Comparison of ENCODE assay signal across 1 mouse cellular context in the genomic region with DNA sequence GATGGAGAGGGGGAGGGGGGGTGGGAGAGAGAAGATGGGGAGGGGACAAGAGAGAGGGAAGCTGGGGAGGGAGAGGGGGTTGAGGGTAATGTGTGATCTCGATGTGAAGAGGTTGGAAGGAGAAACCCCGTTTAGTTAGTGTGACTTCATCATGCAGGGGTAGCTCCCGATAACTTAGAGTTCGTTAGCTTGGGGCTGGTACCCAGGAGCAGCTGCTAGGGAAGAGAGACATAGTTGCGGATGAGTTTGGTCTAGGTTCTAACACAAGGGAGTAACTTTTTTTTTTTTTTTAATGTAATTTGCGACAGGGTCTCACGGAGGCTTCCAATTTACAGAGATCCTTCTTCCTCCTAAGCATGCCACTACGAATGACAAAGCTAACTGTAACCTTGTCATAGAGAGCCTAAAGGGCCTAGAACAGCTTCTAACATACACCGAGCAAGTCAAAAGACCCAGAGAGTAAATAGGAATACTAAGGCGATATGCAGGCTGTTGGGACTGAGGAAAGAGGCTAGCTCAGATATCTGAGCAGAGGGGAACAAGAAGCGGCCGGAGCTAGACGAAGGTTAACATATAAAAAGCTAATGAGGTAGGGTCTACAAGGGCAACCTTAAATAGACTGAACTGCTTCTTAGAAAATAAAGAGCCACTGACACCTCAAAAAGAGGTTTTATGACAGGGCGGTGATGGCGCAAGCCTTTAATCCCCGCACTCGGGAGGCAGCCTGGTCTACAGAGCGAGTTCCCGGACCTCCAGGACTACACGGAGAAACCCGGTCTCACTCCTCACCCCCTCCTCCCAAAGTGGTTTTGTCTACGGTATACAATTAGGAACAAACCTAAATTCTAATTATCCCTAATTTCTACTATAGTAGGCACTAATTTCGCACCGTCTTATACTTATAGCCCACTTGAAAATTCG.
TF ChIP-seq lines count a peak whose summit lies in the region.

No protein-coding gene starts in this region.

TF ChIP-seq in CH12.LX, 34 proteins besides CTCF, POLR2A, EP300 and RAD21 (continued from another document):
- TF ChIP-seq MXI1 (IDR thresholded peaks at IDR 0.05; ENCODE audit: low read depth, low read length) (0 out of 2 replicates have a peak, but pooled peaks have one; percentile 3), BHLHE40 (IDR thresholded peaks at IDR 0.05; ENCODE audit: low read depth, low read length) (peak; percentile 35; the same call in 1 of the 2 replicates), MAZ (IDR thresholded peaks at IDR 0.05; ENCODE audit: low read depth, low read length) (peak; percentile 28; the same call in 1 of the 2 replicates), ELF1 (IDR thresholded peaks at IDR 0.05; ENCODE audit: low read depth, low read length) (no peak)
